Mouse (Mus musculus) MEL (cell line): ENCODE data around the gene Miga2. TPM values are rescaled to one million over a fixed set of nuclear protein-coding genes. Genes with fewer than 3 reads are reported as not detected.
A peak's percentile ranks its signal among the peaks of the same experiment; 100 is the strongest.

Source experiments
- DNase-seq: peaks from one replicate; pipeline ENCODE4 v3.0.0; 2011; ENCODE audit warnings: low read depth, low spot score
- H3K27ac ChIP-seq: 2 replicates; pipeline ENCODE4 v1.5.1; 2012; ENCODE audit warnings: low read depth, mild to moderate bottlenecking, control low read depth, low read length, moderate library complexity; ENCODE audit not compliant: control insufficient read depth
- H3K27me3 ChIP-seq, 2 experiments: fragments of 150-350 bp in 1 of 2; sonication (generic) in 1 of 2; 2 replicates each; pipeline ENCODE4 v1.6.1; 2012; ENCODE audit warnings: low read length in 2 of 2, mild to moderate bottlenecking in 2 of 2, improper control_type of control experiment in 1 of 2, moderate library complexity in 1 of 2; ENCODE audit not compliant: insufficient read depth in 2 of 2, control insufficient read depth in 1 of 2
- H3K36me3 ChIP-seq, 2 experiments: 2 replicates each; pipeline ENCODE4 v1.6.1; 2012 to 2014; ENCODE audit warnings: low read length in 2 of 2, improper control_type of control experiment in 1 of 2, inconsistent platforms in 1 of 2, mild to moderate bottlenecking in 1 of 2; ENCODE audit not compliant: insufficient read depth in 2 of 2, control insufficient read depth in 1 of 2
- H3K4me1 ChIP-seq, 2 experiments: fragments of 150-350 bp in 1 of 2; sonication (generic) in 1 of 2; 2 replicates each; pipeline ENCODE4 v1.6.1; 2012; ENCODE audit warnings: low read length in 2 of 2, improper control_type of control experiment in 1 of 2, mild to moderate bottlenecking in 1 of 2; ENCODE audit not compliant: insufficient read depth in 2 of 2, control insufficient read depth in 1 of 2
- H3K4me3 ChIP-seq, 2 experiments: fragments of 150-350 bp in 1 of 2; sonication (generic) in 1 of 2; 2 replicates each; pipeline ENCODE4 v1.5.1; 2012; ENCODE audit warnings: low read depth in 2 of 2, low read length in 2 of 2, mild to moderate bottlenecking in 2 of 2, moderate library complexity in 2 of 2, control low read depth in 1 of 2, improper control_type of control experiment in 1 of 2; ENCODE audit not compliant: control insufficient read depth in 1 of 2, insufficient read depth in 1 of 2
- H3K79me2 ChIP-seq: 2 replicates; pipeline ENCODE4 v1.6.1; 2012; ENCODE audit warnings: mild to moderate bottlenecking, low read length, moderate library complexity; ENCODE audit not compliant: control insufficient read depth, poor library complexity, insufficient read depth
- H3K9ac ChIP-seq: 2 replicates; pipeline ENCODE4 v1.6.1; 2012; ENCODE audit warnings: low read depth, mild to moderate bottlenecking, control low read depth, low read length, moderate library complexity; ENCODE audit not compliant: control insufficient read depth, poor library complexity, severe bottlenecking
- H3K9me3 ChIP-seq: fragments of 150-350 bp; sonication (generic); replicated peaks from 2 replicates; pipeline ENCODE4 v1.6.1; 2012; ENCODE audit warnings: mild to moderate bottlenecking, low read length, improper control_type of control experiment, moderate library complexity; ENCODE audit not compliant: insufficient read depth
- CHD1 ChIP-seq: IDR thresholded peaks from 2 replicates; pipeline ENCODE4 v1.6.1; 2012; ENCODE audit warnings: low read depth, mild to moderate bottlenecking, inconsistent platforms, low read length, improper control_type of control experiment
- CTCF ChIP-seq, 3 experiments: IDR thresholded peaks in 2 of 3; conservative IDR thresholded peaks in 1 of 3; 2 replicates each; pipeline ENCODE4 v1.5.1; 2011 to 2012; ENCODE audit warnings: low read length in 3 of 3, low read depth in 2 of 3, mild to moderate bottlenecking in 2 of 3, improper control_type of control experiment in 1 of 3, inconsistent platforms in 1 of 3, mixed read lengths in 1 of 3, moderate library complexity in 1 of 3; ENCODE audit not compliant: control insufficient read depth in 1 of 3, insufficient read depth in 1 of 3, poor library complexity in 1 of 3, severe bottlenecking in 1 of 3
- E2F4 ChIP-seq: IDR thresholded peaks from 2 replicates; pipeline ENCODE4 v1.6.1; 2011; ENCODE audit warnings: low read depth, low read length, improper control_type of control experiment, borderline replicate concordance
- ELF1 ChIP-seq: IDR thresholded peaks from 2 replicates; pipeline ENCODE4 v1.6.1; 2014; ENCODE audit warnings: low read depth, mild to moderate bottlenecking, inconsistent platforms, low read length, improper control_type of control experiment, moderate library complexity
- EP300 ChIP-seq, 2 experiments: IDR thresholded peaks; 2 replicates each; pipeline ENCODE4 v1.6.1; 2011; ENCODE audit warnings: improper control_type of control experiment in 2 of 2, low read length in 2 of 2, low read depth in 1 of 2, mild to moderate bottlenecking in 1 of 2
- ETS1 ChIP-seq: IDR thresholded peaks from 2 replicates; pipeline ENCODE4 v1.6.1; 2012; ENCODE audit warnings: low read depth, mild to moderate bottlenecking, inconsistent platforms, low read length, improper control_type of control experiment, moderate library complexity
- GATA1 ChIP-seq: IDR thresholded peaks from 2 replicates; pipeline ENCODE4 v1.6.1; 2011; ENCODE audit warnings: low read depth, low read length, improper control_type of control experiment
- JUND ChIP-seq: IDR thresholded peaks from 2 replicates; pipeline ENCODE4 v1.6.1; 2011; ENCODE audit warnings: low read depth, mild to moderate bottlenecking, improper control_type of control experiment, low read length
- KAT2A ChIP-seq: conservative IDR thresholded peaks from 2 replicates; pipeline ENCODE4 v1.6.1; 2012; ENCODE audit warnings: low read depth, low read length, improper control_type of control experiment, inconsistent platforms
- MAX ChIP-seq: IDR thresholded peaks from 2 replicates; pipeline ENCODE4 v1.6.1; 2011; ENCODE audit warnings: low read length, improper control_type of control experiment
- MAZ ChIP-seq: IDR thresholded peaks from 2 replicates; pipeline ENCODE4 v1.6.1; 2012; ENCODE audit warnings: low read depth, mild to moderate bottlenecking, inconsistent platforms, low read length, improper control_type of control experiment
- MEF2A ChIP-seq: IDR thresholded peaks from 2 replicates; pipeline ENCODE4 v1.6.1; 2014; ENCODE audit warnings: low read depth, mild to moderate bottlenecking, inconsistent platforms, low read length, improper control_type of control experiment; ENCODE audit not compliant: poor library complexity, insufficient replicate concordance, severe bottlenecking; ENCODE audit errors: extremely low read depth
- MXI1 ChIP-seq: IDR thresholded peaks from 2 replicates; pipeline ENCODE4 v1.6.1; 2011; ENCODE audit warnings: mild to moderate bottlenecking, low read depth, low read length, improper control_type of control experiment
- MYC ChIP-seq: IDR thresholded peaks from 2 replicates; pipeline ENCODE4 v1.6.1; 2011; ENCODE audit warnings: low read depth, mild to moderate bottlenecking, low read length, improper control_type of control experiment, moderate library complexity
- POLR2A ChIP-seq, 2 experiments: IDR thresholded peaks; 2 replicates each; pipeline ENCODE4 v1.6.1; 2011 to 2012; ENCODE audit warnings: low read length in 2 of 2, mild to moderate bottlenecking in 2 of 2, control low read depth in 1 of 2, improper control_type of control experiment in 1 of 2, low read depth in 1 of 2, moderate library complexity in 1 of 2; ENCODE audit not compliant: control insufficient read depth in 1 of 2, insufficient read depth in 1 of 2, poor library complexity in 1 of 2
- POLR2AphosphoS5 ChIP-seq: IDR thresholded peaks from 2 replicates; pipeline ENCODE4 v1.6.1; 2012; ENCODE audit warnings: low read depth, borderline replicate concordance, mild to moderate bottlenecking, inconsistent platforms, low read length, moderate library complexity, mixed read lengths
- RAD21 ChIP-seq: IDR thresholded peaks from 2 replicates; pipeline ENCODE4 v1.6.1; 2011; ENCODE audit warnings: mild to moderate bottlenecking, low read depth, low read length, improper control_type of control experiment
- RCOR1 ChIP-seq: IDR thresholded peaks from 2 replicates; pipeline ENCODE4 v1.6.1; 2012; ENCODE audit warnings: low read depth, mild to moderate bottlenecking, inconsistent platforms, low read length, improper control_type of control experiment
- SIN3A ChIP-seq: IDR thresholded peaks from 2 replicates; pipeline ENCODE4 v1.6.1; 2012; ENCODE audit warnings: low read length, improper control_type of control experiment, inconsistent platforms
- TAL1 ChIP-seq: IDR thresholded peaks from 2 replicates; pipeline ENCODE4 v1.6.1; 2012; ENCODE audit warnings: mild to moderate bottlenecking, inconsistent platforms, low read length, moderate library complexity, mixed read lengths
- TBP ChIP-seq: IDR thresholded peaks from 2 replicates; pipeline ENCODE4 v1.8.0; 2011; ENCODE audit warnings: low read depth, low read length, improper control_type of control experiment
- TCF12 ChIP-seq: IDR thresholded peaks from 2 replicates; pipeline ENCODE4 v1.6.1; 2014; ENCODE audit warnings: low read depth, mild to moderate bottlenecking, inconsistent platforms, low read length, improper control_type of control experiment, moderate library complexity
- UBTF ChIP-seq: IDR thresholded peaks from 2 replicates; pipeline ENCODE4 v1.6.1; 2012; ENCODE audit warnings: low read depth, mild to moderate bottlenecking, inconsistent platforms, low read length, improper control_type of control experiment, moderate library complexity, borderline replicate concordance; ENCODE audit not compliant: insufficient read depth
- ZC3H11A ChIP-seq: IDR thresholded peaks from 2 replicates; pipeline ENCODE4 v1.6.1; 2012; ENCODE audit warnings: low read depth, mild to moderate bottlenecking, inconsistent platforms, low read length, improper control_type of control experiment
- ZNF384 ChIP-seq: IDR thresholded peaks from 2 replicates; pipeline ENCODE4 v1.6.1; 2012; ENCODE audit warnings: low read depth, mild to moderate bottlenecking, inconsistent platforms, low read length, improper control_type of control experiment
- polyA plus RNA-seq, 2 experiments: library from polyadenylated mRNA; stranded (reverse) in 1 of 2; unstranded in 1 of 2; fragments of >175 nt in 1 of 2; fragments of >200 nt in 1 of 2; gene quantifications; 2 replicates each; pipeline versions ENCODE4 v1.2.1 to v1.2.4; 2012; ENCODE audit warnings: low replicate concordance in 2 of 2, low read depth in 1 of 2; ENCODE audit not compliant: insufficient read length in 2 of 2, insufficient read depth in 1 of 2, missing spikeins in 1 of 2
- total RNA-seq: library from RNA; depleted of rRNA; stranded (reverse); fragments of 300-350 nt; gene quantifications from 2 replicates; pipeline ENCODE4 v1.2.3, GENCODE M21; 2012

Miga2 gene
- total and polyA plus RNA-seq, 3 experiments, result 20.3 to 25.8 TPM; not detected in 1

- no peak overlapping the region for H3K4me3 ChIP-seq
- TF ChIP-seq POLR2A (IDR thresholded peaks at IDR 0.05; ENCODE audit: control insufficient read depth in 1 of 2, insufficient read depth in 1 of 2, low read depth in 1 of 2, low read length in 2 of 2, poor library complexity in 1 of 2), result no peak
- TF ChIP-seq POLR2AphosphoS5, result peak; percentile 38; the same call in 1 of the 2 replicates
Measured at GRCm38 (mm10) chr2:30403870-30404269, 39.8 kb downstream of the Miga2 start.

GRCm38 (mm10) chr2:30407221-30407620, 43.2 kb downstream of the Miga2 start:
- H3K27ac ChIP-seq, result no peak overlapping the region
- no peaks in the 10 kb centered on the region for H3K4me1 ChIP-seq
- no peaks in the 10 kb centered on the region for H3K9me3 ChIP-seq
- H3K27me3 ChIP-seq, result no peaks in the 10 kb centered on the region
- H3K36me3 ChIP-seq, result peaks cover 0 to 3% of the 10 kb centered on the region in 2 experiments; a peak in 2 of 4 replicates
- no peak overlapping the region for H3K9ac ChIP-seq
- no peaks in the 10 kb centered on the region for H3K79me2 ChIP-seq
- no peak overlapping the region for H3K4me3 ChIP-seq
- DNase-seq, result no peak
- no peak for TF ChIP-seq MXI1
- TF ChIP-seq JUND, result no peak
- no peak for TF ChIP-seq RAD21
- no peak for TF ChIP-seq ELF1
- TF ChIP-seq SIN3A, result no peak

More at GRCm38 (mm10) chr2:30403870-30404269, 39.8 kb downstream of the Miga2 start:
- no peaks in the 10 kb centered on the region for H3K27me3 ChIP-seq
- no peak for DNase-seq
- H3K27ac ChIP-seq, result no peak overlapping the region
- H3K9me3 ChIP-seq, result no peaks in the 10 kb centered on the region
- no peak overlapping the region for H3K9ac ChIP-seq
- no peaks in the 10 kb centered on the region for H3K79me2 ChIP-seq
- H3K36me3 ChIP-seq, result peaks cover 0 to 3% of the 10 kb centered on the region in 2 experiments; a peak in 2 of 4 replicates
- H3K4me1 ChIP-seq, result no peaks in the 10 kb centered on the region

- H3K4me1 ChIP-seq, result no peaks in the 10 kb centered on the region
- no peak overlapping the region for H3K9ac ChIP-seq
- TF ChIP-seq UBTF, result no peak
- TF ChIP-seq EP300 (IDR thresholded peaks at IDR 0.05; ENCODE audit: low read depth in 1 of 2, low read length in 2 of 2), result no peak
- no peak for TF ChIP-seq CTCF (IDR thresholded peaks at IDR 0.05 in 2 of 3, conservative IDR thresholded peaks at IDR 0.05 in 1 of 3; ENCODE audit: control insufficient read depth in 1 of 3, insufficient read depth in 1 of 3, low read depth in 2 of 3, low read length in 3 of 3, poor library complexity in 1 of 3, severe bottlenecking in 1 of 3)
- TF ChIP-seq ZNF384, result no peak
- no peak for TF ChIP-seq CHD1
- TF ChIP-seq MAZ, result no peak
- no peak for TF ChIP-seq POLR2A (IDR thresholded peaks at IDR 0.05; ENCODE audit: control insufficient read depth in 1 of 2, insufficient read depth in 1 of 2, low read depth in 1 of 2, low read length in 2 of 2, poor library complexity in 1 of 2)
- TF ChIP-seq ZC3H11A, result no peak
- TF ChIP-seq ETS1, result no peak
- TF ChIP-seq TAL1, result no peak
- TF ChIP-seq TBP, result no peak
- TF ChIP-seq TCF12, result no peak
- no peak for TF ChIP-seq RCOR1
- no peak for TF ChIP-seq MYC
- no peak for TF ChIP-seq E2F4
- no peak for TF ChIP-seq GATA1
- TF ChIP-seq KAT2A, result no peak
- TF ChIP-seq MAX, result no peak
- TF ChIP-seq MEF2A, result no peak
- no peak for DNase-seq
- peaks cover 0 to 3% of the 10 kb centered on the region in 2 experiments; a peak in 2 of 4 replicates for H3K36me3 ChIP-seq
- no peaks in the 10 kb centered on the region for H3K79me2 ChIP-seq
- no peaks in the 10 kb centered on the region for H3K9me3 ChIP-seq
- H3K27ac ChIP-seq, result no peak overlapping the region
- no peak overlapping the region for H3K4me3 ChIP-seq
- H3K27me3 ChIP-seq, result no peaks in the 10 kb centered on the region
Measured at GRCm38 (mm10) chr2:30407778-30408177, 43.7 kb downstream of the Miga2 start.
